Mouse (Mus musculus) liver, embryonic 14.5 days (tissue): ENCODE measurements around the gene Cars2.

Experiments used
- CTCF ChIP-seq: IDR thresholded peaks from 2 replicates; pipeline ENCODE4 v1.5.1; 2016; ENCODE audit warnings: antibody characterized with exemption, low read depth, control low read depth
- EP300 ChIP-seq: IDR thresholded peaks from 2 replicates; pipeline ENCODE4 v1.6.1; 2016; ENCODE audit warnings: antibody characterized with exemption, low read depth

- TF ChIP-seq CTCF (peak; percentile 79), EP300 (no peak)
Observed at GRCm38 (mm10) chr8:11547063-11547462, 3.5 kb downstream of the Cars2 start.
